Comparison of ENCODE assay signal across 18 mouse cellular contexts in genomic region chr2:68888094-68888705, GRCm38 (mm10). TPM values are rescaled to one million over a fixed set of nuclear protein-coding genes. Genes with fewer than 3 reads are reported as not detected.
DNase-seq lines count a peak whose midpoint lies in the region; ATAC-seq lines count a peak whose summit lies in the region.
"Had no signal": no experiment of that assay in that cellular context is flagged by ENCODE, and none has a peak within 500 bp of the region (broad histone marks: within the 10 kb centered on the region; RNA-seq: fewer than 3 reads in every experiment).

No protein-coding gene starts in this region.

- no peak overlapping the region for H3K4me2 ChIP-seq in hindbrain, embryonic 12.5 days (replicated peaks)
- no peak overlapping the region for H3K4me2 ChIP-seq in hindbrain, embryonic 14.5 days (replicated peaks)
- no peak overlapping the region for H3K4me2 ChIP-seq in midbrain, embryonic 11.5 days
- H3K4me2 ChIP-seq in midbrain, embryonic 16.5 days (ENCODE audit: low read length), result no peak overlapping the region
- H3K4me2 ChIP-seq: embryonic facial prominence, embryonic 13.5 days; liver, embryonic 13.5 days had no signal

- H3K9ac ChIP-seq in hindbrain, embryonic 12.5 days, result no peak overlapping the region
- H3K9ac ChIP-seq in hindbrain, embryonic 14.5 days, result no peak overlapping the region
- no peak overlapping the region for H3K9ac ChIP-seq in midbrain, embryonic 11.5 days (ENCODE audit: low read length)
- no peak overlapping the region for H3K9ac ChIP-seq in midbrain, embryonic 16.5 days (ENCODE audit: low read depth, low read length)
- H3K9ac ChIP-seq: embryonic facial prominence, embryonic 13.5 days; liver, embryonic 13.5 days had no signal

- peaks cover 19% of the 10 kb centered on the region for H3K4me1 ChIP-seq in hindbrain, embryonic 12.5 days
- H3K4me1 ChIP-seq in hindbrain, embryonic 14.5 days (replicated peaks; ENCODE audit: control insufficient read depth, insufficient read depth, low read length), result peaks cover 3% of the 10 kb centered on the region; the same call in 1 of the 2 replicates
- no peaks in the 10 kb centered on the region for H3K4me1 ChIP-seq in midbrain, embryonic 11.5 days (ENCODE audit: control insufficient read depth, insufficient read depth, low read length)
- H3K4me1 ChIP-seq in midbrain, embryonic 16.5 days (ENCODE audit: control insufficient read depth, insufficient read depth, low read length), result 0 out of 2 replicates have a peak, but pooled peaks cover 4% of the 10 kb centered on the region

- peaks cover 100% of the 10 kb centered on the region for H3K79me2 ChIP-seq in macrophage (ENCODE audit: inconsistent target)

- H3K4me3 ChIP-seq in hindbrain, embryonic 12.5 days, result no peak overlapping the region
- H3K4me3 ChIP-seq in hindbrain, embryonic 14.5 days (replicated peaks; ENCODE audit: low read length), result no peak overlapping the region
- H3K4me3 ChIP-seq in midbrain, embryonic 11.5 days (ENCODE audit: low read depth, low read length), result no peak overlapping the region
- H3K4me3 ChIP-seq in midbrain, embryonic 16.5 days (ENCODE audit: low read depth, low read length), result no peak overlapping the region
- no peak overlapping the region for H3K4me3 ChIP-seq in macrophage (ENCODE audit: inconsistent target)
- H3K4me3 ChIP-seq: embryonic facial prominence, embryonic 13.5 days; forebrain, embryonic 10.5 days; gastrocnemius, adult 2 months; liver, embryonic 13.5 days; megakaryocyte, embryonic 14.5 days had no signal

- WGBS in hindbrain, embryonic 12.5 days, result 67% methylated on average over 3 of the region's 3 CpGs
- 57% methylated on average over 3 of the region's 3 CpGs for WGBS in hindbrain, embryonic 14.5 days
- 79% methylated on average over 3 of the region's 3 CpGs for WGBS in midbrain, embryonic 11.5 days
- WGBS in midbrain, embryonic 16.5 days, result 60% methylated on average over 3 of the region's 3 CpGs
- 92% methylated on average over 3 of the region's 3 CpGs for WGBS in macrophage (ENCODE audit: missing documents)

- H3K27me3 ChIP-seq in hindbrain, embryonic 12.5 days, result no peaks in the 10 kb centered on the region
- H3K27me3 ChIP-seq in hindbrain, embryonic 14.5 days (ENCODE audit: control insufficient read depth, insufficient read depth, low read length), result no peaks in the 10 kb centered on the region
- no peaks in the 10 kb centered on the region for H3K27me3 ChIP-seq in midbrain, embryonic 11.5 days (ENCODE audit: control insufficient read depth, insufficient read depth, low read length)
- no peaks in the 10 kb centered on the region for H3K27me3 ChIP-seq in midbrain, embryonic 16.5 days (ENCODE audit: control insufficient read depth, insufficient read depth, low read depth, low read length)
- H3K27me3 ChIP-seq: embryonic facial prominence, embryonic 13.5 days; liver, embryonic 13.5 days; megakaryocyte, embryonic 14.5 days had no signal

- no peak for DNase-seq in hindbrain, embryonic 14.5 days (ENCODE audit: low spot score)
- peak; percentile 80 for DNase-seq in midbrain, embryonic 11.5 days (ENCODE audit: low spot score, missing footprints)
- DNase-seq in NIH3T3 (ENCODE audit: low read depth), result peak; percentile 35
- DNase-seq in thymus, postnatal 4 days, result no peak
- DNase-seq in gastrocnemius, postnatal 10 days, result no peak
- DNase-seq: B cell, adult 2 months; cerebellum, adult 9-10 months; gastrocnemius, adult 2 months; kidney, adult 9 months; liver, embryonic 13.5 days; thymus, postnatal 14 days had no signal

- 0 out of 2 replicates have a peak overlapping the region, but pooled peaks have one; percentile 48 for H3K27ac ChIP-seq in hindbrain, embryonic 12.5 days
- H3K27ac ChIP-seq in hindbrain, embryonic 14.5 days, result no peak overlapping the region
- no peak overlapping the region for H3K27ac ChIP-seq in midbrain, embryonic 11.5 days (ENCODE audit: low read depth, low read length)
- no peak overlapping the region for H3K27ac ChIP-seq in midbrain, embryonic 16.5 days (ENCODE audit: low read length)
- H3K27ac ChIP-seq in macrophage, result peak overlapping the region; percentile 27; the same call in 1 of the 2 replicates
- H3K27ac ChIP-seq: embryonic facial prominence, embryonic 13.5 days; forebrain, embryonic 10.5 days; gastrocnemius, adult 2 months; liver, embryonic 13.5 days had no signal

- ATAC-seq in hindbrain, embryonic 12.5 days (ENCODE audit: low FRiP score), result no peak
- no peak for ATAC-seq in hindbrain, embryonic 14.5 days (ENCODE audit: low FRiP score)
- no peak for ATAC-seq in midbrain, embryonic 11.5 days (ENCODE audit: low FRiP score)
- no peak for ATAC-seq in midbrain, embryonic 16.5 days
- ATAC-seq: hindbrain, embryonic 16.5 days had no signal

- H3K9me3 ChIP-seq in hindbrain, embryonic 12.5 days (replicated peaks), result no peaks in the 10 kb centered on the region
- H3K9me3 ChIP-seq in hindbrain, embryonic 14.5 days (ENCODE audit: control insufficient read depth, low read length), result no peaks in the 10 kb centered on the region
- H3K9me3 ChIP-seq in midbrain, embryonic 11.5 days (ENCODE audit: control insufficient read depth, low read length), result no peaks in the 10 kb centered on the region
- H3K9me3 ChIP-seq in midbrain, embryonic 16.5 days (replicated peaks; ENCODE audit: control insufficient read depth, low read length, poor library complexity, severe bottlenecking), result no peaks in the 10 kb centered on the region
- H3K9me3 ChIP-seq: embryonic facial prominence, embryonic 13.5 days; forebrain, embryonic 10.5 days; liver, embryonic 13.5 days; megakaryocyte, embryonic 14.5 days had no signal

- H3K36me3 ChIP-seq in hindbrain, embryonic 12.5 days, result no peaks in the 10 kb centered on the region
- H3K36me3 ChIP-seq in hindbrain, embryonic 14.5 days (replicated peaks; ENCODE audit: control insufficient read depth, insufficient read depth), result no peaks in the 10 kb centered on the region
- H3K36me3 ChIP-seq in midbrain, embryonic 11.5 days (ENCODE audit: control insufficient read depth, insufficient read depth, low read length), result no peaks in the 10 kb centered on the region
- H3K36me3 ChIP-seq in midbrain, embryonic 16.5 days (ENCODE audit: control insufficient read depth, insufficient read depth, low read length), result no peaks in the 10 kb centered on the region
- no peaks in the 10 kb centered on the region for H3K36me3 ChIP-seq in macrophage (ENCODE audit: inconsistent target)
- H3K36me3 ChIP-seq: embryonic facial prominence, embryonic 13.5 days; forebrain, embryonic 10.5 days; liver, embryonic 13.5 days had no signal

RNA-seq across cellular contexts. Expression of gene Cers6, which starts 27.0 kb away (rescaled TPM):
- 61.2 and 80.7 TPM in 2 replicates for polyA plus RNA-seq in hindbrain, embryonic 12.5 days (2016; fragmentation: Nextera tagmentation; extraction: Ambion mirVana)
- polyA plus RNA-seq in hindbrain, embryonic 14.5 days (2014; fragmentation: Nextera tagmentation; extraction: Ambion mirVana), result 80.1 and 81.4 TPM in 2 replicates
- polyA plus RNA-seq in midbrain, embryonic 11.5 days (2014; fragmentation: Nextera tagmentation; extraction: Ambion mirVana), result 32.1 and 34.0 TPM in 2 replicates
- 55.3 and 66.0 TPM in 2 replicates for polyA plus RNA-seq in midbrain, embryonic 16.5 days (2015; fragmentation: Nextera tagmentation; extraction: Ambion mirVana)
- 1,000 to 10,000 TPM in 7 of 26 experiments, 100 to 1,000 TPM in 19; 161 to 1,623 (median 510) TPM for total RNA-seq in macrophage (2018; cell fraction: chromatin; rRNA removed)
- 100 to 1,000 TPM in 4 of 26 experiments, 10 to 100 TPM in 22; 51.6 to 134 (median 75.1) TPM for total RNA-seq in macrophage (2018; cell fraction: cytosol; rRNA removed)
- total RNA-seq in macrophage (2018; cell fraction: nucleus; rRNA removed), result 1,000 to 10,000 TPM in 2 of 26 experiments, 100 to 1,000 TPM in 24; 169 to 1,979 (median 530) TPM
- 26.1 to 30.0 TPM (median 26.4 TPM) in 3 replicates for polyA plus RNA-seq in macrophage (2018)
- total RNA-seq in gastrocnemius, postnatal 10 days (2021), result 1 to 10 TPM; 5.2 to 6.3 TPM

Comparison
In these comparisons a context has a peak if more than half of its experiments do, and no peak if none do; other contexts are left out.
1. H3K27ac ChIP-seq: peak in hindbrain, embryonic 12.5 days (single experiment) and macrophage (single experiment); none in hindbrain, embryonic 14.5 days (single experiment), midbrain, embryonic 11.5 days (single experiment) and midbrain, embryonic 16.5 days (single experiment).
2. DNase-seq: peak in midbrain, embryonic 11.5 days (single experiment) and NIH3T3 (single experiment); none in hindbrain, embryonic 14.5 days (single experiment), thymus, postnatal 4 days (single experiment) and gastrocnemius, postnatal 10 days (single experiment).